Mouse (Mus musculus): ENCODE results near the gene Gnb1. TPM values are rescaled to one million over a fixed set of nuclear protein-coding genes. Genes with fewer than 3 reads are reported as not detected.

The Gnb1 gene
- total RNA-seq (2023) = 100 to 1,000 TPM; 247 to 260 TPM

GRCm38 (mm10) chr4:155490990-155491504 is at the start of gene Gnb1:
Gnb1 (plus strand) TSS chr4:155491361.

GRCm38 (mm10) chr4:155468952-155469351 is 22.2 kb upstream of the Gnb1 start, which contains the start of gene Tmem52:
Tmem52 (plus strand) TSS chr4:155469114.

GRCm38 (mm10) chr4:155561661-155562442 is 70.7 kb downstream of the Gnb1 start, which contains the start of gene Nadk:
Nadk (plus strand) TSS chr4:155562378.

GRCm38 (mm10) chr4:155601091-155601996 is 110.2 kb downstream of the Gnb1 start, which contains the start of gene Slc35e2:
Slc35e2 (plus strand) TSS chr4:155601416.

Other genes starting within 250 kb of the Gnb1 start
- gene Faap20, start 241.6 kb upstream of the Gnb1 start, total RNA-seq (2023) = 10 to 100 TPM; 30.9 to 33.9 TPM
- under 1 TPM; 0.26 to 0.33 TPM for gene Prkcz, start 130.0 kb upstream of the Gnb1 start, total RNA-seq (2023)
- gene Gabrd, start 93.2 kb upstream of the Gnb1 start, total RNA-seq (2023) = not detected
- gene Cfap74, start 82.2 kb upstream of the Gnb1 start, total RNA-seq (2023) = under 1 TPM; 0.31 to 0.33 TPM
- gene Tmem52, start 22.2 kb upstream of the Gnb1 start, total RNA-seq (2023) = not detected
- gene Nadk, start 71.0 kb downstream of the Gnb1 start, total RNA-seq (2023) = 100 to 1,000 TPM; 370 to 381 TPM
- gene Slc35e2, start 110.1 kb downstream of the Gnb1 start, total RNA-seq (2023) = 10 to 100 TPM; 15.3 to 15.9 TPM
- 100 to 1,000 TPM; 142 to 143 TPM for gene Cdk11b, start 133.5 kb downstream of the Gnb1 start, total RNA-seq (2023)
- not detected for gene Gm10563, start 154.0 kb downstream of the Gnb1 start, total RNA-seq (2023)
- 1 to 10 TPM in 1 of 2 experiments, under 1 TPM in 1; 0.64 to 1.2 TPM for gene Mmp23, start 162.0 kb downstream of the Gnb1 start, total RNA-seq (2023)
- 10 to 100 TPM; 37.6 to 40.6 TPM for gene Mib2, start 177.8 kb downstream of the Gnb1 start, total RNA-seq (2023)
- gene Fndc10, start 203.0 kb downstream of the Gnb1 start, total RNA-seq (2023) = under 1 TPM; 0.90 to 1.00 TPM
- 10 to 100 TPM; 95.1 to 95.2 TPM for gene Ssu72, start 213.4 kb downstream of the Gnb1 start, total RNA-seq (2023)
- gene Tmem240, start 243.4 kb downstream of the Gnb1 start, total RNA-seq (2023) = under 1 TPM; 0.44 to 0.51 TPM